Mouse (Mus musculus): ENCODE measurements around the gene Rbm20. TPM values are rescaled to one million over a fixed set of nuclear protein-coding genes. Genes with fewer than 3 reads are reported as not detected.

Rbm20 gene
- polyA plus RNA-seq, 1 experiment, result not detected

DNA sequence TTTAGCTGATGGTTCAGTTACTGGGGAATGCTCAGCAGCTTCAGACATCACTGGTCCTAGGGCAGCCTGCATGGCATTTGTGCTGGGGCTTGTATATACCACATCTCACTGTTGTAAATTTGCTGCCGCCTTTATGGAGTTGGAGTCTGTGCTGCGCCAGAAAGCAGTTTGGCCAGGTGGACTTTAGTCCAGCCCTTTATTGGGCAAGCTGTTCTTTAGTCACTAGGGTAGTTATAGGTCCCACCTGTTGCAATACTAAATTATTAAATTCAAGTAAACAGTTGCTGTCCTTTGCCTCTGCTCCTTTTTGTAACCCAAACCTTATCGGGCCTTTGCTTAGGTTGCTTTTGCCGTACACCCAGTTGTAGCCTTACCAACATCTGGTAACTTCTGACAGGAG lies 237.8 kb downstream of the Rbm20 start:
- no peak for TF ChIP-seq POLR2A (IDR thresholded peaks at IDR 0.05; ENCODE audit: insufficient read depth, low read depth, low read length)
- 95% methylated on average over 4 of the region's 4 CpGs for WGBS

More for the DNA sequence above, 237.8 kb downstream of the Rbm20 start:
- no peak overlapping the region for H3K27ac ChIP-seq (ENCODE audit: insufficient read depth, low read depth, low read length)
- H3K4me3 ChIP-seq (ENCODE audit: insufficient read depth, low read depth, low read length), result no peak overlapping the region
- H3K4me1 ChIP-seq (ENCODE audit: control insufficient read depth, insufficient read depth, low read length), result no peaks in the 10 kb centered on the region

Other genes with a start within 250 kb of the Rbm20 start
- gene Dusp5, start 148.2 kb upstream of the Rbm20 start, polyA plus RNA-seq (2012; ENCODE audit: insufficient read depth, insufficient read length, low replicate concordance, missing spikeins), result not detected in 2 replicates
- not detected in 2 replicates for gene Nutf2-ps1, start 88.2 kb upstream of the Rbm20 start, polyA plus RNA-seq (2012; ENCODE audit: insufficient read depth, insufficient read length, low replicate concordance, missing spikeins)
- gene Smc3, start 76.9 kb upstream of the Rbm20 start, polyA plus RNA-seq (2012; ENCODE audit: insufficient read depth, insufficient read length, low replicate concordance, missing spikeins), result 104 TPM in 1 of 2 replicates, not detected in the other
- gene Pdcd4, start 214.9 kb downstream of the Rbm20 start, polyA plus RNA-seq (2012; ENCODE audit: insufficient read depth, insufficient read length, low replicate concordance, missing spikeins), result not detected in 2 replicates